Mouse (Mus musculus) regulatory T cell (primary cell): Measurements from ENCODE around the gene Zranb3.
"Not testable (repeated sequence)": the region's sequence is repeated elsewhere in the genome, so short reads cannot be mapped to it uniquely, and the experiment has no call there.

Experiments used
- in situ Hi-C: fragments of 300-600 bp; cut with MboI, MseI; formaldehyde crosslinking; loops from one replicate; pipeline ENCODE4 v1.15.1; 2025; ENCODE audit warnings: high pct_unique_total_duplicates

Zranb3 gene

GRCm38 (mm10) chr1:128060655-128061344 lies 42.0 kb downstream of the Zranb3 start:
- in situ Hi-C loops: no loop called here

GRCm38 (mm10) chr1:128058625-128059024 lies 44.2 kb downstream of the Zranb3 start:
- in situ Hi-C loops: no loop called here

GRCm38 (mm10) chr1:128057269-128057668 lies 45.6 kb downstream of the Zranb3 start:
- in situ Hi-C loops: no loop called here

- in situ Hi-C loops: no loop called here
Observed at GRCm38 (mm10) chr1:128046920-128047319, 55.9 kb downstream of the Zranb3 start.

- in situ Hi-C loops: no loop called here
Observed at GRCm38 (mm10) chr1:128046455-128046854, 56.4 kb downstream of the Zranb3 start.

- in situ Hi-C loops: no loop called here
Observed at GRCm38 (mm10) chr1:128044181-128044580, 58.7 kb downstream of the Zranb3 start.

- in situ Hi-C loops: no loop called here
Observed at GRCm38 (mm10) chr1:128036296-128036695, 66.6 kb downstream of the Zranb3 start.

GRCm38 (mm10) chr1:128032123-128032522 lies 70.7 kb downstream of the Zranb3 start:
- in situ Hi-C loops: no loop called here

- in situ Hi-C loops: no loop called here
Observed at GRCm38 (mm10) chr1:128031524-128031923, 71.3 kb downstream of the Zranb3 start.

GRCm38 (mm10) chr1:128024363-128025114 lies 78.3 kb downstream of the Zranb3 start:
- in situ Hi-C loops: no loop called here

GRCm38 (mm10) chr1:128020001-128020770 lies 82.7 kb downstream of the Zranb3 start:
- in situ Hi-C loops: no loop called here

- in situ Hi-C loops: no loop called here
Observed at GRCm38 (mm10) chr1:128016035-128016492, 86.8 kb downstream of the Zranb3 start.

- in situ Hi-C loops: no loop called here
Observed at GRCm38 (mm10) chr1:128013698-128014386, 89.0 kb downstream of the Zranb3 start.

GRCm38 (mm10) chr1:128009751-128010150 lies 93.1 kb downstream of the Zranb3 start:
- in situ Hi-C loops: no loop called here

GRCm38 (mm10) chr1:128006042-128006600 lies 96.7 kb downstream of the Zranb3 start:
- in situ Hi-C loops: not testable (repeated sequence)

GRCm38 (mm10) chr1:128004371-128004720 lies 98.5 kb downstream of the Zranb3 start:
- in situ Hi-C loops: no loop called here

- in situ Hi-C loops: no loop called here
Observed at GRCm38 (mm10) chr1:128003712-128004370, 99.0 kb downstream of the Zranb3 start.

- in situ Hi-C loops: no loop called here
Observed at GRCm38 (mm10) chr1:128002159-128002558, 100.7 kb downstream of the Zranb3 start.

- in situ Hi-C loops: not testable (repeated sequence)
Observed at GRCm38 (mm10) chr1:128000931-128001330, 101.9 kb downstream of the Zranb3 start.

GRCm38 (mm10) chr1:127993892-127994291 lies 109.0 kb downstream of the Zranb3 start:
- in situ Hi-C loops: no loop called here
